Mouse (Mus musculus) lung, postnatal 0 days (tissue): Measurements from ENCODE around the gene Grik1. TPM values are rescaled to one million over a fixed set of nuclear protein-coding genes. Genes with fewer than 3 reads are reported as not detected.

Experiments
- ATAC-seq: fragments of 200-750 bp; cut with Nextera tagmentation; 2 replicates; pipeline ENCODE4 v1.8.0; 2017; ENCODE audit warnings: moderate library complexity
- DNase-seq: peaks from one replicate; pipeline ENCODE4 v3.0.0-alpha.2; 2016; ENCODE audit warnings: low spot score
- H3K27ac ChIP-seq: fragments of 300-500 bp; sonication (generic); 2 replicates; pipeline ENCODE4 v1.5.1; 2014; ENCODE audit warnings: antibody characterized with exemption, mild to moderate bottlenecking, low read length, mixed read lengths
- H3K27me3 ChIP-seq: fragments of 300-500 bp; sonication (generic); replicated peaks from 2 replicates; pipeline ENCODE4 v1.6.1; 2014; ENCODE audit warnings: low read length, mixed read lengths; ENCODE audit not compliant: insufficient read depth
- H3K36me3 ChIP-seq: fragments of 300-500 bp; sonication (generic); 2 replicates; pipeline ENCODE4 v1.6.1; 2014; ENCODE audit warnings: low read length, mixed read lengths; ENCODE audit not compliant: insufficient read depth
- H3K4me1 ChIP-seq: fragments of 300-500 bp; sonication (generic); 2 replicates; pipeline ENCODE4 v1.6.1; 2014; ENCODE audit warnings: antibody characterized with exemption, low read depth, low read length, mixed read lengths; ENCODE audit not compliant: insufficient read depth
- H3K4me2 ChIP-seq: fragments of 300-500 bp; sonication (generic); replicated peaks from 2 replicates; pipeline ENCODE4 v1.6.1; 2014; ENCODE audit warnings: low read depth, mild to moderate bottlenecking, low read length, moderate library complexity, mixed read lengths
- H3K4me3 ChIP-seq: fragments of 300-500 bp; sonication (generic); 2 replicates; pipeline ENCODE4 v1.5.1; 2014; ENCODE audit warnings: low read depth, low read length
- H3K9ac ChIP-seq: fragments of 300-500 bp; sonication (generic); replicated peaks from 2 replicates; pipeline ENCODE4 v1.6.1; 2014; ENCODE audit warnings: low read depth, mild to moderate bottlenecking
- H3K9me3 ChIP-seq: fragments of 300-500 bp; sonication (generic); 2 replicates; pipeline ENCODE4 v1.6.1; 2016; ENCODE audit warnings: low read length, mixed read lengths
- CTCF ChIP-seq: IDR thresholded peaks from 2 replicates; pipeline ENCODE4 v1.5.1; 2016; ENCODE audit warnings: antibody characterized with exemption, mild to moderate bottlenecking
- EP300 ChIP-seq: IDR thresholded peaks from 2 replicates; pipeline ENCODE4 v1.6.1; 2016; ENCODE audit warnings: antibody characterized with exemption, mild to moderate bottlenecking, control low read depth
- WGBS: fragments of 180-500 bp; shearing (Covaris S2); extraction: QIAGEN DNeasy Blood & Tissue Kit; methylation state at CpG from one replicate; pipeline ENCODE4 v1.1.7; 2014; 5-methylcytosine and 5-hydroxymethylcytosine counted together
- polyA plus RNA-seq: library from polyadenylated mRNA; unstranded; fragments of >200 nt; fragmentation: Nextera tagmentation; extraction: Ambion mirVana; gene quantifications from 2 replicates; pipeline ENCODE4 v1.2.1, GENCODE M21; 2015

Grik1 gene
- polyA plus RNA-seq, 1 experiment from 2014 or later: 0.25 TPM

GRCm38 (mm10) chr16:88060936-88061335 lies 229.1 kb downstream of the Grik1 start:
- WGBS: 90% methylated on average over 3 of the region's 3 CpGs
- Histone ChIP-seq H3K9ac (no peak overlapping the region), H3K36me3 (no peaks in the 10 kb centered on the region), H3K27ac (no peak overlapping the region), H3K27me3 (no peaks in the 10 kb centered on the region), H3K4me1 (no peaks in the 10 kb centered on the region), H3K9me3 (no peaks in the 10 kb centered on the region), H3K4me2 (no peak overlapping the region), H3K4me3 (no peak overlapping the region)
- TF ChIP-seq EP300 (no peak), CTCF (no peak)
- DNase-seq: no peak
- no peak for ATAC-seq

GRCm38 (mm10) chr16:88048121-88048520 lies 241.9 kb downstream of the Grik1 start:
- no peak for DNase-seq
- ATAC-seq: no peak
- Histone ChIP-seq H3K36me3 (no peaks in the 10 kb centered on the region), H3K9ac (no peak overlapping the region), H3K27me3 (no peaks in the 10 kb centered on the region), H3K4me1 (no peaks in the 10 kb centered on the region), H3K4me2 (no peak overlapping the region), H3K4me3 (no peak overlapping the region), H3K9me3 (no peaks in the 10 kb centered on the region), H3K27ac (no peak overlapping the region)
- WGBS: 74% methylated on average over 10 of the region's 10 CpGs
- no peak for TF ChIP-seq CTCF
- no peak for TF ChIP-seq EP300

GRCm38 (mm10) chr16:88044321-88044720 lies 245.7 kb downstream of the Grik1 start:
- no peaks in the 10 kb centered on the region for H3K4me1 ChIP-seq

GRCm38 (mm10) chr16:88042458-88042857 lies 247.6 kb downstream of the Grik1 start:
- H3K4me2 ChIP-seq: no peak overlapping the region
- ATAC-seq (no peak), DNase-seq (no peak)
- no peak overlapping the region for H3K4me3 ChIP-seq
- no peaks in the 10 kb centered on the region for H3K27me3 ChIP-seq
- H3K9me3 ChIP-seq: no peaks in the 10 kb centered on the region
- H3K27ac ChIP-seq: no peak overlapping the region
- H3K9ac ChIP-seq: no peak overlapping the region
- no peak for TF ChIP-seq CTCF
- no peak for TF ChIP-seq EP300
- H3K36me3 ChIP-seq: no peaks in the 10 kb centered on the region
- no peaks in the 10 kb centered on the region for H3K4me1 ChIP-seq
- 23% methylated on average over 6 of the region's 6 CpGs for WGBS

More at GRCm38 (mm10) chr16:88044321-88044720, 245.7 kb downstream of the Grik1 start:
- H3K27ac ChIP-seq: no peak overlapping the region
- no peak overlapping the region for H3K9ac ChIP-seq
- no peaks in the 10 kb centered on the region for H3K36me3 ChIP-seq
- H3K4me3 ChIP-seq: no peak overlapping the region
- no peaks in the 10 kb centered on the region for H3K9me3 ChIP-seq
- no peaks in the 10 kb centered on the region for H3K27me3 ChIP-seq
- H3K4me2 ChIP-seq: no peak overlapping the region
- WGBS: 100% methylated on average over 4 of the region's 4 CpGs
- ATAC-seq (no peak), DNase-seq (no peak)
- TF ChIP-seq CTCF (no peak), EP300 (no peak)

- TF ChIP-seq EP300 (no peak), CTCF (no peak)
- Histone ChIP-seq H3K36me3 (no peaks in the 10 kb centered on the region), H3K4me3 (no peak overlapping the region), H3K9me3 (no peaks in the 10 kb centered on the region), H3K4me1 (no peaks in the 10 kb centered on the region), H3K27me3 (no peaks in the 10 kb centered on the region), H3K4me2 (no peak overlapping the region), H3K27ac (no peak overlapping the region), H3K9ac (no peak overlapping the region)
- DNase-seq (no peak), ATAC-seq (no peak)
- WGBS: 90% methylated on average over 11 of the region's 11 CpGs
Measured at GRCm38 (mm10) chr16:88038503-88039091, 251.5 kb downstream of the Grik1 start.

- H3K4me1 ChIP-seq: no peaks in the 10 kb centered on the region
- DNase-seq: no peak
- H3K9me3 ChIP-seq: no peaks in the 10 kb centered on the region
- H3K27me3 ChIP-seq: no peaks in the 10 kb centered on the region
- no peak overlapping the region for H3K9ac ChIP-seq
- 35% methylated on average over 2 of the region's 2 CpGs for WGBS
- H3K4me3 ChIP-seq: no peak overlapping the region
- TF ChIP-seq EP300: no peak
- no peak for TF ChIP-seq CTCF
- ATAC-seq: no peak
- H3K27ac ChIP-seq: no peak overlapping the region
- no peaks in the 10 kb centered on the region for H3K36me3 ChIP-seq
- H3K4me2 ChIP-seq: no peak overlapping the region
Measured at GRCm38 (mm10) chr16:87988805-87989204, 301.3 kb downstream of the Grik1 start.
